Mouse (Mus musculus) forebrain, embryonic 12.5 days (tissue): ENCODE measurements around the gene Art3. TPM values are rescaled to one million over a fixed set of nuclear protein-coding genes. Genes with fewer than 3 reads are reported as not detected.
A peak's percentile ranks its signal among the peaks of the same experiment; 100 is the strongest.

ENCODE experiments used
- ATAC-seq: fragments of 200-750 bp; cut with Nextera tagmentation; 2 replicates; pipeline ENCODE4 v1.8.0; 2017; ENCODE audit warnings: moderate TSS enrichment; ENCODE audit not compliant: low FRiP score
- H3K27ac ChIP-seq: fragments of 300-500 bp; sonication (generic); 2 replicates; pipeline ENCODE4 v1.5.1; 2016; ENCODE audit warnings: mild to moderate bottlenecking
- H3K27me3 ChIP-seq: fragments of 300-500 bp; sonication (generic); 2 replicates; pipeline ENCODE4 v1.6.1; 2016; ENCODE audit warnings: mild to moderate bottlenecking
- H3K36me3 ChIP-seq: fragments of 300-500 bp; sonication (generic); replicated peaks from 2 replicates; pipeline ENCODE4 v1.6.1; 2016; ENCODE audit warnings: mild to moderate bottlenecking
- H3K4me1 ChIP-seq: fragments of 300-500 bp; sonication (generic); 2 replicates; pipeline ENCODE4 v1.6.1; 2016
- H3K4me2 ChIP-seq: fragments of 300-500 bp; sonication (generic); 2 replicates; pipeline ENCODE4 v1.6.1; 2016; ENCODE audit warnings: mild to moderate bottlenecking, moderate library complexity
- H3K4me3 ChIP-seq: fragments of 300-500 bp; sonication (generic); replicated peaks from 2 replicates; pipeline ENCODE4 v1.5.1; 2016; ENCODE audit warnings: mild to moderate bottlenecking
- H3K9ac ChIP-seq: fragments of 300-500 bp; sonication (generic); 2 replicates; pipeline ENCODE4 v1.6.1; 2016; ENCODE audit warnings: mild to moderate bottlenecking
- H3K9me3 ChIP-seq: fragments of 300-500 bp; sonication (generic); 2 replicates; pipeline ENCODE4 v1.6.1; 2016
- WGBS: fragments of 180-500 bp; shearing (Covaris S2); methylation state at CpG from one replicate; pipeline ENCODE4 v1.1.7; 2016; 5-methylcytosine and 5-hydroxymethylcytosine counted together
- polyA plus RNA-seq: library from polyadenylated mRNA; unstranded; fragments of >200 nt; fragmentation: Nextera tagmentation; extraction: Ambion mirVana; gene quantifications from 2 replicates; pipeline ENCODE4 v1.2.1, GENCODE M21; 2016

Gene Art3
- polyA plus RNA-seq, 1 experiment from 2014 or later = 0.79 TPM

GRCm38 (mm10) chr5:92386643-92387042, 55.0 kb downstream of the Art3 start:
- Histone ChIP-seq H3K4me2 (no peak overlapping the region), H3K36me3 (no peaks in the 10 kb centered on the region), H3K27ac (no peak overlapping the region), H3K9ac (no peak overlapping the region), H3K4me1 (no peaks in the 10 kb centered on the region), H3K27me3 (peaks cover 21% of the 10 kb centered on the region), H3K4me3 (no peak overlapping the region), H3K9me3 (no peaks in the 10 kb centered on the region)
- WGBS = 63% methylated on average over 6 of the region's 6 CpGs
- ATAC-seq = no peak

GRCm38 (mm10) chr5:92387433-92387832, 55.8 kb downstream of the Art3 start:
- Histone ChIP-seq H3K4me3 (no peak overlapping the region), H3K27me3 (peaks cover 29% of the 10 kb centered on the region), H3K4me1 (peaks cover 3% of the 10 kb centered on the region; the same call in 1 of the 2 replicates), H3K9ac (no peak overlapping the region), H3K4me2 (no peak overlapping the region), H3K27ac (no peak overlapping the region), H3K9me3 (no peaks in the 10 kb centered on the region), H3K36me3 (no peaks in the 10 kb centered on the region)
- 84% methylated on average over 11 of the region's 11 CpGs for WGBS
- no peak for ATAC-seq

GRCm38 (mm10) chr5:92389977-92390376, 58.4 kb downstream of the Art3 start:
- Histone ChIP-seq H3K9me3 (no peaks in the 10 kb centered on the region), H3K4me3 (no peak overlapping the region), H3K4me2 (no peak overlapping the region), H3K9ac (no peak overlapping the region), H3K27ac (no peak overlapping the region), H3K4me1 (peaks cover 8% of the 10 kb centered on the region; the same call in 1 of the 2 replicates), H3K36me3 (no peaks in the 10 kb centered on the region), H3K27me3 (peaks cover 43% of the 10 kb centered on the region)
- ATAC-seq = no peak
- 80% methylated on average over 2 of the region's 2 CpGs for WGBS

- Histone ChIP-seq H3K9me3 (no peaks in the 10 kb centered on the region), H3K4me3 (no peak overlapping the region), H3K4me1 (peaks cover 8% of the 10 kb centered on the region; the same call in 1 of the 2 replicates), H3K27me3 (peaks cover 43% of the 10 kb centered on the region), H3K4me2 (no peak overlapping the region), H3K9ac (no peak overlapping the region), H3K27ac (no peak overlapping the region), H3K36me3 (no peaks in the 10 kb centered on the region)
- ATAC-seq = no peak
- WGBS = 83% methylated on average over 8 of the region's 8 CpGs
These were observed 59.0 kb downstream of the Art3 start for GRCm38 (mm10) chr5:92390615-92391014.

- Histone ChIP-seq H3K9ac (no peak overlapping the region), H3K4me1 (peaks cover 8% of the 10 kb centered on the region; the same call in 1 of the 2 replicates), H3K27ac (no peak overlapping the region), H3K4me2 (peak overlapping the region; percentile 41), H3K9me3 (no peaks in the 10 kb centered on the region), H3K36me3 (no peaks in the 10 kb centered on the region), H3K27me3 (peaks cover 43% of the 10 kb centered on the region), H3K4me3 (peak overlapping the region; percentile 16)
- WGBS = 53% methylated on average over 18 of the region's 18 CpGs
- no peak for ATAC-seq
These were observed 60.9 kb downstream of the Art3 start for GRCm38 (mm10) chr5:92392542-92392941.

- H3K4me1 ChIP-seq = peaks cover 8% of the 10 kb centered on the region; the same call in 1 of the 2 replicates
- peaks cover 43% of the 10 kb centered on the region for H3K27me3 ChIP-seq
- H3K9me3 ChIP-seq = no peaks in the 10 kb centered on the region
- H3K27ac ChIP-seq = no peak overlapping the region
- no peak overlapping the region for H3K9ac ChIP-seq
- no peak for ATAC-seq
- H3K4me3 ChIP-seq = no peak overlapping the region
- no peak overlapping the region for H3K4me2 ChIP-seq
- H3K36me3 ChIP-seq = no peaks in the 10 kb centered on the region
- WGBS = 66% methylated on average over 10 of the region's 10 CpGs
These were observed 62.2 kb downstream of the Art3 start for GRCm38 (mm10) chr5:92393863-92394262.

GRCm38 (mm10) chr5:92395764-92396163, 64.1 kb downstream of the Art3 start:
- H3K4me3 ChIP-seq = no peak overlapping the region
- no peak overlapping the region for H3K4me2 ChIP-seq
- H3K4me1 ChIP-seq = peaks cover 8% of the 10 kb centered on the region; the same call in 1 of the 2 replicates
- H3K9ac ChIP-seq = no peak overlapping the region
- no peak overlapping the region for H3K27ac ChIP-seq
- no peaks in the 10 kb centered on the region for H3K36me3 ChIP-seq
- 89% methylated on average over 3 of the region's 3 CpGs for WGBS
- no peaks in the 10 kb centered on the region for H3K9me3 ChIP-seq
- ATAC-seq = no peak
- peaks cover 34% of the 10 kb centered on the region for H3K27me3 ChIP-seq

GRCm38 (mm10) chr5:92396476-92396875, 64.8 kb downstream of the Art3 start:
- H3K27ac ChIP-seq = no peak overlapping the region
- H3K27me3 ChIP-seq = peaks cover 27% of the 10 kb centered on the region
- no peak for ATAC-seq
- H3K4me2 ChIP-seq = no peak overlapping the region
- 90% methylated on average over 6 of the region's 6 CpGs for WGBS
- no peaks in the 10 kb centered on the region for H3K36me3 ChIP-seq
- no peaks in the 10 kb centered on the region for H3K9me3 ChIP-seq
- H3K4me3 ChIP-seq = no peak overlapping the region
- H3K4me1 ChIP-seq = peaks cover 8% of the 10 kb centered on the region; the same call in 1 of the 2 replicates
- no peak overlapping the region for H3K9ac ChIP-seq

- 23% methylated on average over 5 of the region's 5 CpGs for WGBS
- ATAC-seq = peak; percentile 84
- Histone ChIP-seq H3K4me3 (no peak overlapping the region), H3K27me3 (peaks cover 10% of the 10 kb centered on the region), H3K9ac (no peak overlapping the region), H3K27ac (no peak overlapping the region), H3K9me3 (no peaks in the 10 kb centered on the region), H3K36me3 (no peaks in the 10 kb centered on the region), H3K4me1 (no peaks in the 10 kb centered on the region), H3K4me2 (no peak overlapping the region)
These were observed 66.5 kb downstream of the Art3 start for GRCm38 (mm10) chr5:92398153-92398552.

GRCm38 (mm10) chr5:92402816-92403215, 71.2 kb downstream of the Art3 start:
- Histone ChIP-seq H3K27me3 (no peaks in the 10 kb centered on the region; the same call in 1 of the 2 replicates), H3K36me3 (no peaks in the 10 kb centered on the region), H3K27ac (no peak overlapping the region), H3K9ac (no peak overlapping the region), H3K4me2 (no peak overlapping the region), H3K4me3 (no peak overlapping the region), H3K4me1 (peaks cover 11% of the 10 kb centered on the region), H3K9me3 (no peaks in the 10 kb centered on the region)
- 78% methylated on average over 9 of the region's 9 CpGs for WGBS
- ATAC-seq = no peak

GRCm38 (mm10) chr5:92403562-92404399, 72.2 kb downstream of the Art3 start:
- Histone ChIP-seq H3K36me3 (no peaks in the 10 kb centered on the region), H3K9me3 (no peaks in the 10 kb centered on the region), H3K27me3 (no peaks in the 10 kb centered on the region; the same call in 1 of the 2 replicates), H3K4me3 (no peak overlapping the region), H3K4me1 (peaks cover 11% of the 10 kb centered on the region), H3K9ac (no peak overlapping the region), H3K27ac (no peak overlapping the region), H3K4me2 (no peak overlapping the region)
- peak; percentile 66 for ATAC-seq
- 42% methylated on average over 10 of the region's 10 CpGs for WGBS

- Histone ChIP-seq H3K4me2 (no peak overlapping the region), H3K4me1 (peaks cover 11% of the 10 kb centered on the region), H3K27me3 (no peaks in the 10 kb centered on the region; the same call in 1 of the 2 replicates), H3K4me3 (no peak overlapping the region), H3K9ac (no peak overlapping the region), H3K36me3 (no peaks in the 10 kb centered on the region), H3K27ac (no peak overlapping the region), H3K9me3 (no peaks in the 10 kb centered on the region)
- 28% methylated on average over 2 of the region's 2 CpGs for WGBS
- ATAC-seq = no peak; the same call in 1 of the 2 replicates
These were observed 72.7 kb downstream of the Art3 start for GRCm38 (mm10) chr5:92404400-92404678.
